Mouse (Mus musculus): ENCODE results near the gene Srpk2. TPM values are rescaled to one million over a fixed set of nuclear protein-coding genes. Genes with fewer than 3 reads are reported as not detected.
A peak's percentile ranks its signal among the peaks of the same experiment; 100 is the strongest.

Srpk2 gene
- polyA plus RNA-seq, 1 experiment from 2014 or later: 30.5 TPM

- no peaks in the 10 kb centered on the region for H3K9me3 ChIP-seq (ENCODE audit: control insufficient read depth, low read length)
- no peak for ATAC-seq
- H3K4me3 ChIP-seq (ENCODE audit: low read length): no peak overlapping the region
- no peaks in the 10 kb centered on the region for H3K4me1 ChIP-seq (ENCODE audit: control insufficient read depth, insufficient read depth, low read length)
- H3K27me3 ChIP-seq (replicated peaks; ENCODE audit: control insufficient read depth, insufficient read depth, low read length): no peaks in the 10 kb centered on the region
- peaks cover 6% of the 10 kb centered on the region; the same call in 1 of the 2 replicates for H3K36me3 ChIP-seq (ENCODE audit: control insufficient read depth, insufficient read depth, low read length)
- H3K27ac ChIP-seq (ENCODE audit: low read length): no peak overlapping the region
- H3K4me2 ChIP-seq (ENCODE audit: low read depth, low read length): no peak overlapping the region
- no peak overlapping the region for H3K9ac ChIP-seq (ENCODE audit: low read depth, low read length)
- WGBS: 88% methylated on average over 7 of the region's 7 CpGs
These were observed 171.9 kb downstream of the Srpk2 start for GRCm38 (mm10) chr5:23512556-23512955.

- no peak for ATAC-seq
These were observed 173.0 kb downstream of the Srpk2 start for GRCm38 (mm10) chr5:23511456-23511855.

GRCm38 (mm10) chr5:23508630-23509029 is 175.8 kb downstream of the Srpk2 start:
- WGBS: 93% methylated on average over 6 of the region's 6 CpGs
- Histone ChIP-seq H3K27me3 (replicated peaks; ENCODE audit: control insufficient read depth, insufficient read depth, low read length) (no peaks in the 10 kb centered on the region), H3K9ac (ENCODE audit: low read depth, low read length) (no peak overlapping the region), H3K4me1 (ENCODE audit: control insufficient read depth, insufficient read depth, low read length) (no peaks in the 10 kb centered on the region), H3K4me2 (ENCODE audit: low read depth, low read length) (no peak overlapping the region), H3K36me3 (ENCODE audit: control insufficient read depth, insufficient read depth, low read length) (peaks cover 2% of the 10 kb centered on the region; the same call in 1 of the 2 replicates), H3K9me3 (ENCODE audit: control insufficient read depth, low read length) (no peaks in the 10 kb centered on the region), H3K4me3 (ENCODE audit: low read length) (no peak overlapping the region), H3K27ac (ENCODE audit: low read length) (no peak overlapping the region)
- ATAC-seq: no peak

More at GRCm38 (mm10) chr5:23511456-23511855, 173.0 kb downstream of the Srpk2 start:
- Histone ChIP-seq H3K9me3 (ENCODE audit: control insufficient read depth, low read length) (no peaks in the 10 kb centered on the region), H3K36me3 (ENCODE audit: control insufficient read depth, insufficient read depth, low read length) (peaks cover 6% of the 10 kb centered on the region; the same call in 1 of the 2 replicates), H3K4me3 (ENCODE audit: low read length) (no peak overlapping the region), H3K27me3 (replicated peaks; ENCODE audit: control insufficient read depth, insufficient read depth, low read length) (no peaks in the 10 kb centered on the region), H3K27ac (ENCODE audit: low read length) (no peak overlapping the region), H3K4me2 (ENCODE audit: low read depth, low read length) (no peak overlapping the region), H3K4me1 (ENCODE audit: control insufficient read depth, insufficient read depth, low read length) (no peaks in the 10 kb centered on the region), H3K9ac (ENCODE audit: low read depth, low read length) (no peak overlapping the region)
- WGBS: 97% methylated on average over 5 of the region's 5 CpGs

GRCm38 (mm10) chr5:23507210-23507609 is 177.2 kb downstream of the Srpk2 start:
- 70% methylated on average over 4 of the region's 4 CpGs for WGBS
- Histone ChIP-seq H3K36me3 (ENCODE audit: control insufficient read depth, insufficient read depth, low read length) (peaks cover 5% of the 10 kb centered on the region; the same call in 1 of the 2 replicates), H3K27ac (ENCODE audit: low read length) (no peak overlapping the region), H3K9ac (ENCODE audit: low read depth, low read length) (no peak overlapping the region), H3K4me1 (ENCODE audit: control insufficient read depth, insufficient read depth, low read length) (no peaks in the 10 kb centered on the region), H3K27me3 (replicated peaks; ENCODE audit: control insufficient read depth, insufficient read depth, low read length) (no peaks in the 10 kb centered on the region), H3K4me3 (ENCODE audit: low read length) (no peak overlapping the region), H3K4me2 (ENCODE audit: low read depth, low read length) (no peak overlapping the region), H3K9me3 (ENCODE audit: control insufficient read depth, low read length) (no peaks in the 10 kb centered on the region)
- no peak for ATAC-seq

GRCm38 (mm10) chr5:23505578-23505977 is 178.8 kb downstream of the Srpk2 start:
- no peak for ATAC-seq
- Histone ChIP-seq H3K27me3 (replicated peaks; ENCODE audit: control insufficient read depth, insufficient read depth, low read length) (no peaks in the 10 kb centered on the region), H3K4me2 (ENCODE audit: low read depth, low read length) (no peak overlapping the region), H3K4me3 (ENCODE audit: low read length) (no peak overlapping the region), H3K36me3 (ENCODE audit: control insufficient read depth, insufficient read depth, low read length) (peaks cover 10% of the 10 kb centered on the region; the same call in 1 of the 2 replicates), H3K9ac (ENCODE audit: low read depth, low read length) (no peak overlapping the region), H3K27ac (ENCODE audit: low read length) (no peak overlapping the region), H3K9me3 (ENCODE audit: control insufficient read depth, low read length) (no peaks in the 10 kb centered on the region), H3K4me1 (ENCODE audit: control insufficient read depth, insufficient read depth, low read length) (no peaks in the 10 kb centered on the region)
- WGBS: 75% methylated on average over 3 of the region's 3 CpGs

- H3K4me2 ChIP-seq (ENCODE audit: low read depth, low read length): no peak overlapping the region
- no peaks in the 10 kb centered on the region for H3K9me3 ChIP-seq (ENCODE audit: control insufficient read depth, low read length)
- 84% methylated on average over 13 of the region's 13 CpGs for WGBS
- peak; percentile 55 for ATAC-seq
- no peaks in the 10 kb centered on the region for H3K27me3 ChIP-seq (replicated peaks; ENCODE audit: control insufficient read depth, insufficient read depth, low read length)
- H3K27ac ChIP-seq (ENCODE audit: low read length): no peak overlapping the region
- H3K4me3 ChIP-seq (ENCODE audit: low read length): no peak overlapping the region
- peaks cover 21% of the 10 kb centered on the region; the same call in 1 of the 2 replicates for H3K36me3 ChIP-seq (ENCODE audit: control insufficient read depth, insufficient read depth, low read length)
- H3K9ac ChIP-seq (ENCODE audit: low read depth, low read length): no peak overlapping the region
- H3K4me1 ChIP-seq (ENCODE audit: control insufficient read depth, insufficient read depth, low read length): no peaks in the 10 kb centered on the region
These were observed 182.0 kb downstream of the Srpk2 start for GRCm38 (mm10) chr5:23502317-23502937.

GRCm38 (mm10) chr5:23501582-23502316 is 182.7 kb downstream of the Srpk2 start:
- no peaks in the 10 kb centered on the region for H3K9me3 ChIP-seq (ENCODE audit: control insufficient read depth, low read length)
- 73% methylated on average over 13 of the region's 13 CpGs for WGBS
- peak; percentile 36; the same call in 1 of the 2 replicates for ATAC-seq

GRCm38 (mm10) chr5:23500715-23501114 is 183.7 kb downstream of the Srpk2 start:
- Histone ChIP-seq H3K4me3 (ENCODE audit: low read length) (no peak overlapping the region), H3K4me1 (ENCODE audit: control insufficient read depth, insufficient read depth, low read length) (no peaks in the 10 kb centered on the region), H3K9ac (ENCODE audit: low read depth, low read length) (no peak overlapping the region), H3K27ac (ENCODE audit: low read length) (no peak overlapping the region), H3K4me2 (ENCODE audit: low read depth, low read length) (no peak overlapping the region), H3K27me3 (replicated peaks; ENCODE audit: control insufficient read depth, insufficient read depth, low read length) (no peaks in the 10 kb centered on the region), H3K36me3 (ENCODE audit: control insufficient read depth, insufficient read depth, low read length) (peaks cover 25% of the 10 kb centered on the region), H3K9me3 (ENCODE audit: control insufficient read depth, low read length) (no peaks in the 10 kb centered on the region)
- ATAC-seq: no peak
- WGBS: 91% methylated on average over 6 of the region's 6 CpGs

More at GRCm38 (mm10) chr5:23501582-23502316, 182.7 kb downstream of the Srpk2 start:
- H3K36me3 ChIP-seq (ENCODE audit: control insufficient read depth, insufficient read depth, low read length): peaks cover 21% of the 10 kb centered on the region; the same call in 1 of the 2 replicates
- no peaks in the 10 kb centered on the region for H3K4me1 ChIP-seq (ENCODE audit: control insufficient read depth, insufficient read depth, low read length)
- no peak overlapping the region for H3K9ac ChIP-seq (ENCODE audit: low read depth, low read length)
- H3K27ac ChIP-seq (ENCODE audit: low read length): no peak overlapping the region
- H3K27me3 ChIP-seq (replicated peaks; ENCODE audit: control insufficient read depth, insufficient read depth, low read length): no peaks in the 10 kb centered on the region
- H3K4me2 ChIP-seq (ENCODE audit: low read depth, low read length): no peak overlapping the region
- H3K4me3 ChIP-seq (ENCODE audit: low read length): no peak overlapping the region

- WGBS: 92% methylated on average over 16 of the region's 16 CpGs
- no peak overlapping the region for H3K4me3 ChIP-seq (ENCODE audit: low read length)
- H3K27ac ChIP-seq (ENCODE audit: low read length): no peak overlapping the region
- ATAC-seq: no peak
- peaks cover 28% of the 10 kb centered on the region for H3K36me3 ChIP-seq (ENCODE audit: control insufficient read depth, insufficient read depth, low read length)
- no peak overlapping the region for H3K9ac ChIP-seq (ENCODE audit: low read depth, low read length)
- no peaks in the 10 kb centered on the region for H3K4me1 ChIP-seq (ENCODE audit: control insufficient read depth, insufficient read depth, low read length)
- no peak overlapping the region for H3K4me2 ChIP-seq (ENCODE audit: low read depth, low read length)
- H3K9me3 ChIP-seq (ENCODE audit: control insufficient read depth, low read length): no peaks in the 10 kb centered on the region
- H3K27me3 ChIP-seq (replicated peaks; ENCODE audit: control insufficient read depth, insufficient read depth, low read length): no peaks in the 10 kb centered on the region
These were observed 185.2 kb downstream of the Srpk2 start for GRCm38 (mm10) chr5:23499257-23499656.
